28 mouse cellular contexts compared by ENCODE assay signal in genomic region chr8:118676233-118676632, GRCm38 (mm10).
DNase-seq lines count a peak whose midpoint lies in the region; ATAC-seq and TF ChIP-seq lines count a peak whose summit lies in the region.
"Had no signal": no experiment of that assay in that cellular context is flagged by ENCODE, and none has a peak within 500 bp of the region (broad histone marks: within the 10 kb centered on the region; RNA-seq: fewer than 3 reads in every experiment).

No protein-coding gene starts in this region.

- DNase-seq in adrenal gland, adult 2 months: peak; percentile 40
- DNase-seq in adrenal gland, adult 8-10 months: no peak
- DNase-seq in adrenal gland, postnatal 36 days: peak; percentile 12 to 24
- DNase-seq in adrenal gland, postnatal 4 days (ENCODE audit: low spot score in 2 of 2): no peak
- peak; percentile 3 for DNase-seq in hindbrain, postnatal 0 days (ENCODE audit: low spot score)
- DNase-seq in 3T3-L1 (ENCODE audit: low read depth, low spot score): peak; percentile 37
- DNase-seq: B cell, adult 2 months; cerebellum, adult 11-12 months; cerebellum, adult 8-10 months; cerebellum, postnatal 25 days; forebrain, postnatal 0 days; gastrocnemius, adult 2 months; gastrocnemius, postnatal 14 days; heart, adult 18-20 months; heart, postnatal 14 days; heart, postnatal 4 days; kidney, adult 11 months had no signal

- H3K4me3 ChIP-seq in hindbrain, postnatal 0 days (ENCODE audit: low read length): no peak overlapping the region
- no peak overlapping the region for H3K4me3 ChIP-seq in hindbrain, embryonic 13.5 days
- H3K4me3 ChIP-seq: embryonic facial prominence, embryonic 12.5 days; embryonic facial prominence, embryonic 15.5 days; gastrocnemius, adult 2 months; heart, embryonic 12.5 days; heart, embryonic 15.5 days; hindbrain, embryonic 15.5 days; intestine, embryonic 15.5 days had no signal

- no peaks in the 10 kb centered on the region for H3K9me3 ChIP-seq in hindbrain, postnatal 0 days (ENCODE audit: low read length)
- no peaks in the 10 kb centered on the region for H3K9me3 ChIP-seq in hindbrain, embryonic 13.5 days
- H3K9me3 ChIP-seq: embryonic facial prominence, embryonic 12.5 days; embryonic facial prominence, embryonic 15.5 days; heart, embryonic 12.5 days; heart, embryonic 15.5 days; hindbrain, embryonic 15.5 days; intestine, embryonic 15.5 days had no signal

- H3K9ac ChIP-seq in hindbrain, postnatal 0 days (replicated peaks; ENCODE audit: low read length): no peak overlapping the region
- no peak overlapping the region for H3K9ac ChIP-seq in hindbrain, embryonic 13.5 days
- H3K9ac ChIP-seq: embryonic facial prominence, embryonic 12.5 days; embryonic facial prominence, embryonic 15.5 days; forebrain, postnatal 0 days; heart, embryonic 12.5 days; heart, embryonic 15.5 days; hindbrain, embryonic 15.5 days; intestine, embryonic 15.5 days had no signal

- no peak for TF ChIP-seq CTCF in hindbrain, postnatal 0 days (IDR thresholded peaks at IDR 0.05; ENCODE audit: low read depth)

- H3K27me3 ChIP-seq in hindbrain, postnatal 0 days (ENCODE audit: insufficient read depth, low read length): no peaks in the 10 kb centered on the region
- H3K27me3 ChIP-seq in hindbrain, embryonic 13.5 days: no peaks in the 10 kb centered on the region
- H3K27me3 ChIP-seq: CH12.LX; embryonic facial prominence, embryonic 12.5 days; embryonic facial prominence, embryonic 15.5 days; heart, embryonic 12.5 days; heart, embryonic 15.5 days; hindbrain, embryonic 15.5 days; intestine, embryonic 15.5 days; Patski had no signal

- ATAC-seq in hindbrain, postnatal 0 days: no peak
- ATAC-seq in hindbrain, embryonic 13.5 days (ENCODE audit: low FRiP score): no peak
- ATAC-seq: forebrain, embryonic 14.5 days; forebrain, postnatal 0 days; intestine, embryonic 15.5 days; Patski had no signal

- H3K36me3 ChIP-seq in hindbrain, postnatal 0 days (ENCODE audit: insufficient read depth, low read length): no peaks in the 10 kb centered on the region
- H3K36me3 ChIP-seq in hindbrain, embryonic 13.5 days: no peaks in the 10 kb centered on the region
- H3K36me3 ChIP-seq: embryonic facial prominence, embryonic 12.5 days; embryonic facial prominence, embryonic 15.5 days; G1E; heart, embryonic 12.5 days; heart, embryonic 15.5 days; hindbrain, embryonic 15.5 days; intestine, embryonic 15.5 days had no signal

- no peaks in the 10 kb centered on the region for H3K4me1 ChIP-seq in hindbrain, postnatal 0 days (ENCODE audit: insufficient read depth, low read length)
- no peaks in the 10 kb centered on the region for H3K4me1 ChIP-seq in hindbrain, embryonic 13.5 days (replicated peaks)
- H3K4me1 ChIP-seq: embryonic facial prominence, embryonic 12.5 days; embryonic facial prominence, embryonic 15.5 days; hindbrain, embryonic 15.5 days; intestine, embryonic 15.5 days had no signal

- 87% methylated on average over 6 of the region's 6 CpGs for WGBS in hindbrain, postnatal 0 days
- 90% methylated on average over 6 of the region's 6 CpGs for WGBS in hindbrain, embryonic 13.5 days

- H3K4me2 ChIP-seq in hindbrain, postnatal 0 days (ENCODE audit: low read depth, low read length): no peak overlapping the region
- H3K4me2 ChIP-seq in hindbrain, embryonic 13.5 days: no peak overlapping the region
- H3K4me2 ChIP-seq: embryonic facial prominence, embryonic 12.5 days; embryonic facial prominence, embryonic 15.5 days; heart, embryonic 12.5 days; heart, embryonic 15.5 days; hindbrain, embryonic 15.5 days; intestine, embryonic 15.5 days had no signal

- no peak overlapping the region for H3K27ac ChIP-seq in hindbrain, postnatal 0 days
- no peak overlapping the region for H3K27ac ChIP-seq in hindbrain, embryonic 13.5 days
- H3K27ac ChIP-seq: embryonic facial prominence, embryonic 12.5 days; embryonic facial prominence, embryonic 15.5 days; gastrocnemius, adult 2 months; heart, embryonic 15.5 days; hindbrain, embryonic 15.5 days; intestine, embryonic 15.5 days had no signal

Comparison
In these comparisons a context has a peak if more than half of its experiments do, and no peak if none do; other contexts are left out.
1. DNase-seq: peak in adrenal gland, adult 2 months (single experiment), adrenal gland, postnatal 36 days (2 of 2), hindbrain, postnatal 0 days (single experiment) and 3T3-L1 (single experiment); none in adrenal gland, adult 8-10 months (single experiment) and adrenal gland, postnatal 4 days (0 of 2).